Mouse (Mus musculus) frontal cortex, postnatal 36 days (tissue): ENCODE measurements around the gene Dusp15.
A peak's percentile ranks its signal among the peaks of the same experiment; 100 is the strongest.

Experiments used
- DNase-seq, 2 experiments: peaks; one replicate each; pipeline ENCODE4 v3.0.0; 2022; ENCODE audit warnings: low spot score in 2 of 2

The Dusp15 gene

DNA sequence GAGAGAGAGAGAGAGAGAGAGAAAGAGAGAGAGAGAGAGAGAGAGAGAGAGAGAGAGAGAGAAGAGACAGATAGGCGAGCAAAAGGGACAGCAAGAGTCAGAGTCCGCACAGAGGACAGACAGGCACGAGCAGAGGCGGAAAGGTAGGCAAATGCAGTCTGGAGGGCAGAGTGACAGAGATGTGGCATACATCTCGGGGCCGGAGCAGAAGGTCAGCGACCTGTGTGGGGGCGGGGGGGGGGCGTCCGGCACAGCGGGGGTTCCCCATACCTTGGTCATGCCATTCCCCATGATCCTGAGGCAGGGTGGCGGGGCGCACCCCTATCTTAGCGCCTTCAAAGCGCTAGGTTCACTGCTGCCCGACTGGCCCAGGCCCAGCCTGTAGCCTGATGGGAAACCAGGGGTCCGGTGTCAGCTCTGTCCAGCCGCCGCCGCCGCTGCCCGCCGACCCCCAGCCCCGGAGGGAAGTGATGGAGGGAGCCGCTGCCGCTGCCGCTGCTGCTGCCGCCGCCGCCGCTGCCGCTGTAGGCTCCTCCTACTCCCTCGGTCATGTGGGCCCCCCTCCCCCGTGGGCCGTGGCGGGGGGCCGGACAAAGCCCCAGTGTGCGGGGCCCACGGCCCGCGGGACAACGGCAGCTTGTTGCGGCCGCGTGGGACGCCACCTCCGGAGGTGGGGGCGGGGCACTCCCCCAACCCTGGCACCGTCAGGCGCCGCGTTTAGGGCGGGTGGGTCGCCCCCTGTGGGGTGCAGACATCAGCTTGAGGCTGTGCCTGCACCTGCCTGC lies at the start of gene Dusp15:
TSS of gene Dusp15 (minus strand) at position 634 of the 785 bp plus-strand sequence.
- DNase-seq = peak; percentile 67 to 70

DNA sequence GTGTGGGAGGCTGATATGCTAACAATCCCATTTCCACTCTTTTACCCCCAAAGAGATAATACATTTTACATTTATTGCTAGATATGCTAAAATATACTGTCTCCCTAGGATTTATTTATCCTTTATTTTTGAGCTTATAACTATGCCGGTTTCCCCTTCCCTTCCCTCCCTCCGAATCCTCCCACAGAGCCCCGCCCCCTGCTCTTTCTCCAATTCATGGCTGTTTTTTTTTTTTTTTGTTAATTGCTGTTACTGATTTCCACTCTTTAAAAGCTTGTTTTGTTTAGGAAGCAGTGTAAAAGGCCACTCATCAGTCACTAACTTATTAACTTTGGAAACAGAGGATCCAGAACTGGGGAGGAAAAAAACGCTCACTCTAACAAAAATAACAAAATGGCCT lies 45.5 kb upstream of the Dusp15 start:
- no peak for DNase-seq

DNA sequence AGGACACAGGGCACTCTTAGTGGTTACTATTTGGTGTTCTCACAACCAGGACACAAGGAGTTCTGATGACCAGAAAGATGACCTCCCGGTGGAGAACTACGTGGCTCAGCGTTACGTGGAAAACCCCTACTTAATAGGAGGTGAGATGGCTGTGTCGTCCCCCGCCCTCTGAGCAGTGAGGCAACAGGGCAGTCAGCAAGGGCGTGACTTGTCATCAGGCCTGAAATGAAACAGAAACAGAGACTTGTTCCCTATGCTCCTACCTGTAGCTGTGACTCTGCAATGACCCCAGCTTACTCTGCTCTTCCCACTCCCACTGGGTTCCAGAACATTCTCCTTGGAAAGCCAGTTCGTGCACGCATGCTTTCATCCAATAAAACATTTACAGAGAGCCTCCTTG lies 40.0 kb upstream of the Dusp15 start:
- no peak for DNase-seq

DNA sequence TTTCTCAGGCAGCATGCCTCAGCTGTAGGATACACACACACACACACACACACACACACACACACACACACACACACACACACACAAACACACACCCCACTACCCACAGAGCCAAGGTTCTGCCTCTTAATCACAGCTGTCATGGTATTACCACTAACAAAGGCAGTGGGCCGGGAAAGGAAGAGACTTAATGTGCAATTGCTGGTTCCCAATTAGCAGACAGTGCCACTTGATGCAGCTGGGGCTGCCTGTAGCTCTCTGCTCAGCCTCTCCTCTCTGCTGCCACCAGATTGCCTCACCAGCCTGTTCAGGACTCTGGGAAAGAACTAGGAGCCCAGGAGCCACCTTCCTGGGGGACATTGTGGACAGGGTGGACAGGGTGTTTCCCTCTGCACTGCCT lies 34.1 kb upstream of the Dusp15 start:
- no peak for DNase-seq

DNA sequence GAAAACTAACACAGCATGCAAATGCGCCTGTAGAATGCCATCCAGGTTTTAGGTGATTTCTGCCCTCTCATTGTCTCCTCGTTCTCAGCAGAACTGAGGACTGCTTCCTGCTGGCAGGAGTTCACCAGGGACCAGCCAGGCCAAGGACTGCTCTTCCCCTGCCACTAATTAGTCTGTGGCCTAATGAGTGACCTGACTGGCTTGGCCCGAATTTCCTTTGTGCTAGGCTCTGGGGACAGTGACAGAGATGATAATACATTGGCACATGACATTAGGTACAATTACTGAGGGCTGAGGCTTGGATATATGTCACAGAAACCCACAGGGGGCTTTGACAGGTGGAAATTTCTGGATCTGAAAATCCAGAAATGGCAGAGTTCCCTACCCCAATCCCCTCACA lies 25.5 kb upstream of the Dusp15 start:
- DNase-seq = no peak

DNA sequence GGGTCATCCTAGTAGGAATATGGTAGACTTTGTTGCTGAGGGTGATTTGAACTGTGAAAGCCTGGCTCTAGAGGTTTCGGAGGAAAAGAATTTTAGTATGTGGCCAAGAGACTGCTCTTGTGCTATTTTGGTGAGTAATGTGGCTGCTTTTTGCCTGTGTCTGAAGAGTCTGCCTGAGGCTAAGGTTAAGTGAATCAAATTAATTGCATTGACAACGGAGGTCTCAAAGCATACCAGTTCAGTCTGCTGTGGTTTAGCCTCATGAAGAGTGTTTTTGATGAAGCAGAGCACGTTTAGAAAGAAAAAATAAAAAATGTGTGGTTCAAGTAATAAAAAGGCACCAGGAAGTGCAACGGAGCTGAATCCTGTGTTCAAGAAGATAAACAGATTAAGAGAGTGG lies 14.1 kb upstream of the Dusp15 start:
- no peak for DNase-seq

DNA sequence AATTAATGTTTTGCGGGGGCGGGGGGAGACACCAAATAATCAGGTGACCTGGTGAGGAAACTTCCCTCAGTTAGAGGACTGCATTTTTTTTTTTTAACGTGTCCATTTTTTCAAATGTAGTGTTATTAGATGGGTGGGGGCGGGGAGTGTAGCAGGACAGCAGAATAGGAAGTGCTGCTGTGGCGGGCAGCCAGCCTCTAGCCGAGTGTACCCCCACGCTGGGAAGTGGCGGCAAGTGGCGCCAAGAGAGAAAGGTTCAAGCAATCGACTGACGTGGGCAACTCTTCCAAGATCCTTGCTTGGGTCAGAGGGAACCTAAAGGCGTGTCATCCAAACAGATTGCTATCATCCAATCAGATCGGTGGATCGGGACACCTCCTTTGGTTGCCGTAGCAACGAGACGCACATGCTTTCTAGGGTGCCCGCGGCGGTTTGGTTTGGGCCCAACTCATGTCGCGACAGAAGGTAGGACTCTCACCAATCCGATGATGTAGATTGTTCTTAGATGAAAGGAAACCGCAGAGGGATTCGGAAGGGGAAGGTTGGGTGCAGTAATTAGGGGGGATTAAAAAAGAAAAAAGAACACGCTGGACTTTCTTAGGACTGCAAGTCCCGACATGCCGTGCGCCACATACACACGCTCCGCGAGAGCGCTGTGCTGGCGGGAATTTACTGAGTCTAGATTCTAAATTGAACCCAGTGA lies 10.7 kb upstream of the Dusp15 start, which contains the start of gene Ttll9:
TSS of gene Ttll9 (plus strand) at position 395 of the 703 bp plus-strand sequence.
- DNase-seq = peak; percentile 80 to 92

DNA sequence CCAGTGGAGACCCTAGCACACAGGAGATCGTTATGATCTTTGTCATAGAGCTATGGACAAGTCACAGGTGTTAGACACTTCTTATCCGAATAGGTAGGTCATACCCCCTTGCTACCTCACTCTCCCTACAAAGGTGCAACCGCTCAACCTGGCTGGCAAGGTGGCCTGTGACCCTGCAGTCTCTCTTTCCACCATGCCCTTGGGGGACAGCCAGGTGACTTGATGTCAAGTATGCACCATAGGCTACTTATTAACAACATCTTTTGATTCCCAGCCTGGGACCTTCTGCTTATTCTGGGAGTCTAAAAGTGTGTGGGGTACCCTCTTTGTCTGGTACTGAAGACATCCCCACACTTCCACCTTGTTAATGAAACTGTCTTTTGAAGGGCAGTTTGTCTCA lies 6.6 kb upstream of the Dusp15 start:
- no peak for DNase-seq

DNA sequence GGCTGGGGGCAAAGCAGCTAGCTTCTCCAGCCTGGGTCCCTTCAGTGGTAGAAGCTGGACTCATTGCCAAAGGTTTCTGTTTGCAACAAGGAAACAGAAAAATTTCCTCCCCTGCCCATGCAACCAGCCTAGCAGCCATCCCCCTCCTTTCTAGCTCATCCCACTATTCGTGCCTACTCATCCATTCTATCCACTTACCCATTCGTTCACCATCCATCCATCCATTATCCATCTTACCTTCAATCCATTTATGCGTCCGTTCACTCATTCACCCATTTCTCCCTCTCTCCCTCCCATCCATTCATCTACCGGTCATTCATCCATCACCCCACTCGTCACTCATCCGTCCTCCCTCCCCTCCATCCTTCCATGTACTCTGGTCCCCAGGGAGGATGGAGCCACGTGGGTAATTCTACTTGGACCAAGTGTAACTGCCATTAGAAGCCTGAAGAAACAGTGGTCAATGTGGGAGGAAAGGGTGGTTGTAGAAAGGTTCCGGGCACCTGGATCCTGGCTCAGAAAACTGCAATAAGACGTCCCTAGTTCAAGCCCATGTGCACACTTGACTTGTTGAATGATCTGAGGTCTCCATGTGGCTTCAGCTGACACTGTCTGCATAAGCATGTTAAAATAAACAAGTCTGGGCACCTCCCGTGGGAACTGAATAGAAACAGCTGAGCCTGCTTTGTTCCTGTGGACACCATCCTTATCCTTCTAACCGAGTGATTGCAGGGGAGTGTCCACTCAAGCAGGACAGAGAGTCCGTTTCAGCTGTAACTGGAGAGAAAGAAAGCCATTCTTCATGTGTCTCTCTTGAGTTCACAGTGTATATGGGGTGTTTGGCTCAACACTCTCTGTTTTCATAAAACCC lies 587 bp upstream of the Dusp15 start:
- DNase-seq = no peak

DNA sequence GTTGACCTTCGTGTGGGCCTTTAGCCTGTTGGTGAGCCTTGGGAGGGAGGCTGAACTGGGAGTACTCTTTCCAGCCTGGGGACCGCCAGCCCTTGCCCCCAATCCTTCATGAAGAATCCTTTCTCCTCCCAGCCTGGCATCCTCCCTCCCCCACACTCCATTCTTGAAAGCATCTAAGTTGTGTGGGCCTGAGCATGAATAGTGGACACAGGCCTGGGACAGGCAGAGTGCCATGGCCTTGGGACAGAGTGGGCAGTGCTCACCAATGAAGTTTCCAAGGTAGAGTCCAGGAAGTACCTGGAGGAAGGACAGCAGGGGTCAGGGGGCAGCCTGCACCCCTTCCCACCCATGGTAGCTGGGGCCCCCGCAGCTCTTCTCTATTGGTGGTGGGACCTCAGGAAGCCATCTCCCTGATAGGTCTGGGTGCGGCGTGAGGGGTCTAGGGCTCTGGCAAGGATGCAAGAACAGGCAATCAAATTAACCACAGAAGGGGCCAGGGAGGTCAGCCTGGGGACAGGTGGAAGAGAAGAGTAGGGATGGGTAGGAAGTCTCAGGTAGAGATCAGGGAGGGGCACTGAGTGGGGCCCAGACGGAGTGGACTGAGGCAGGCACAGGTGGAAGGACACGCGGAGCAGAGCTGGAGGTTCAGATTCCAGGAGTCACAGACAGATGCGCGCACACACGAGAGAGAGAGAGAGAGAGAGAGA lies 987 bp downstream of the Dusp15 start:
- no peak for DNase-seq

DNA sequence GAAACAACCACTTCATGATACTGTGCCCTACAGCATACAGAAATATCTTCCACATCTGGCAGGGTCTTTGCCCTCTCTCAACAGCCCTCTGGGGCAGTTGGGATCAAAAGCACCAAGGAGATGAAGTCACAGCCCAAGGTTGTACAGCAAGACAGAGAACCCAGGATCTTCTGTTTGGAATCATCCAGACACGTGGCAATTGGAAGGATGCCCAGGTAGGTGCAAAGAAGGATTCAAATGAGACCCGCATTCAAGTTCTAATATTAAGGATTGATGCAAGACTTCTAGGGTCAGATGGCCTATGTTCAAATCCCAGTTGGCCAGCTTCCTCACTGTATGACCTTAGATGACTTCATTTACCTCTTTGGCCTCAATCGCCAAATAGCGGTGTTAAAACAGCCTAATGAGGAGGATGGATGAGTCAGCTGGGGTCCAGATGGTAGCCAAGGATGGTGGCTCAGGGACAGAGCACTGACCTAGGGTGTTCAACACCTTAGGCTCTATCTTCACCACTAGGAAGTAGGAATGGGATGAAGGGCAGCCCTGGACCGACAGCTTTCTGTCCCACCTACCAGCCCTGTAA lies 3.0 kb downstream of the Dusp15 start:
- no peak for DNase-seq

DNA sequence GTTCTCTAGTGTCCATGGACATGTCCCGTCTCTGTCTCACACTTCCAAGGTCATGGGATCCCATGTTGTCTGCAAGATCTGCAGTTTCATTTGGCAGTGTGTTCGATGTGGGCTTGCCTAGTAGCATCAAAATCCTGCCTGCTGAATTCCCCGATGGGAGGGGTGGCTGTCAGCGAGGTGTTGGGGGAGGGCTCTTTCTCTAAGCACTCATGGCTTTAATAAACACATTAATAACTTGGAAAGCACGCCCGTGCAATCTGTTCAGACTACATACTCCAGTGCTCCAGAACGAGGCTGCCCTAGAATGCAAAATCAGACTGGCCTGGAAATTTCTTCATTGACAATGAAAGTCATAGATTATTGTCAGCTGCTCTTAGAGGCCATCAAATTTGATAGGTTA lies 4.4 kb downstream of the Dusp15 start:
- no peak for DNase-seq

DNA sequence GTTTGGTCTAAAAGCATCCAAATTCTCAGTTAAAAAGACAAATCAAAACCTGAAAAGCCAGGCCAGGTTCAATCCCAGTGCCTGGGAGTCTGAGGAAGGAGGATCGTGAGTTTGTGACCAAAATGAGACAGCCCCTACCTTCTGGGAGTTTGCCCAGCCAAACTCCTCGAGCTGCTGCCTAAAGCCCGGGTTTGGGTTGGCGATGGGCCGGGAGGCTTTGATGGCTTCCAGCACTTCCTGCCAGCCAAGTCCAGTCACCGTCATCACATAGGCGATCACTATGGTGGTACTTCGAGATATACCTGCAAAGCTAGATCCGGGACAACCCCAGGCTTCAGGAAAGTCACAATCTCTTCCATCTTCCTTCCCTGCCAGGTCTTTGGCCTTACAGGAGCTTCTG lies 7.5 kb downstream of the Dusp15 start:
- no peak for DNase-seq

DNA sequence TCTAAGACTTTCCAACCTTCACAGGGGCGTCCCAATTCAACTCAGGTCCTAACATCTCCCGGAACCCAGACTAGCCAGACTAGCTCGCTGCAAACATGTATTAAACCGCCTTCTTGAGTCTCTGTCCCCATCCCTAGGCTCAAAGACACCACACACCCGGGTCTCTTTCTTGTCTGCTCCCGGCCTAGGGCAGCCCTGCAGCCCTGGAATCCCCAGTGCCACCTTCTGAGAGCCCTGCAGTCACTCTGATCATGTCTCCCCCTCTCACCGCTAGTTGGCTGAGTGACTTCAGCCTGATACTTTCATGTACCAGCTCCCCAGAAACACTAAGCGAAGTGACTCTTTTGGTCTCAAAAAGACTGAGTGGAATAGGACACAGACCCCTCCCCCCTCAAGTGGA lies 7.9 kb downstream of the Dusp15 start:
- DNase-seq = no peak

DNA sequence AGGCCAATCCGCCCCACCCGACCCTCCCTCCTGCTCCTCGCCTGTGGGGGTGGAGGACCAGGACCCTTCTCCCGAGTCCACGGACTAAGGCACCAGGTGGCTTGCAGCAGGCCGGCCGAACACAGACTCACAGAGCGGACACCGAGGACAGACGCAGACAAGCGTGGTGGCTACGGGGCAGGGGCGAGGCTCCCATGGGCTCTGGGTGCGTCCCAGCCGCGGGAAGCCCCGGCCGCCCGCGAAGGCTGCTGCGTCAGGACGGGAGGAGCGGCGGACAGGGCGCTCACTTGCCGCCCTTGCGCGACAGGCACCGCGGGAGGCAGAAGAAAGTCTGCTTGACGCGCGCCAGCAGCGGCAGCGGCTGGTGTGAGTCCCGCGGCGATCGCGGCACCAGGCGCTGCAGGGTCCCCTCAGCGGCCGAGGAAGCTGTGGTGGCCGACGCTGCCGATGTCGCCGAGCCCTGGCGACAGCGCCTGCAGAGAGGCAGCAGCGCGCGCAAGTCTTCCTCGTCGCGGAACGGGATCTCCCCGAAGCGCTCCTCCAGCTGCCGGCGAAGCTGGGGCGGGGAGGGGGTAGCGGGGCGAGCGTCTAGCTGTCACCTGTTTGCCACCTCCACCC lies 8.5 kb downstream of the Dusp15 start:
- no peak for DNase-seq

DNA sequence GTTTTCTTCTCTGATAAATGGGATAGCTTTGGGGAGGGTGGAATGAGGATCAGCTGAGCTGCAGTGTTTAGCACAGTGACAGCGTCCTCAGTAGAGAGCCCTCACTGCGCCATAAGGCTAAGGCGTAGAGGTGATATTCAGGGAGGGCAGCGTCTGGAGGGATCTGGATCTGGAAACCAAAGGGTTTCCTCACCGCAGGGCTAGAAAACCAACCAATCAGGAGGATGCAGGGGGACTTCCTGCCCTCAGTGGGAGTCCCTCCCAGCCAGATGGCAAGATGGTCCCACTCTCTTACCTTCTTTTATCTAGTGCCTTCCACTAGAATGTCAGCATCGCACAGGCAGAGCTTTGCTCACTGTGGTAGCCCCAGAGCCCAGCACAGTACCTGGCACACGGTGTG lies 9.7 kb downstream of the Dusp15 start:
- no peak for DNase-seq

DNA sequence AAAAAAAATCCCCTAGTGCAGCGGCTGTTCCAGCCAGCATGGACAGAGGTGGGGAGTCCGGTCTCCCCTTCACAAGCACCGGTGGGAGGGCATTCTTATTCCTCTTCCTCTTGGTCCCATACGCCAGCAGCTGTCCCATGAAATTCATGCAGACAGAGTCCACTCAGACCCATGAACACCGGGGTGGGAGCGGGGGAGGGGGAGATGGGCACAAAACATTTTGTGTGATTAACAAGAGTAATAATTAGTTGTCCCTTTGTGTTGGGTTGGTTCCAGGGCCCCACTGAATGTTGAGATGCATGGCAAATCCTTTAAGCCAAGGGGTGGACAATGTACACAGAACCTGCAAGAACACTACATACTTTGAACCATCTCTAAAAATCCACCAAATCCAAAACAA lies 10.4 kb downstream of the Dusp15 start:
- DNase-seq = no peak

DNA sequence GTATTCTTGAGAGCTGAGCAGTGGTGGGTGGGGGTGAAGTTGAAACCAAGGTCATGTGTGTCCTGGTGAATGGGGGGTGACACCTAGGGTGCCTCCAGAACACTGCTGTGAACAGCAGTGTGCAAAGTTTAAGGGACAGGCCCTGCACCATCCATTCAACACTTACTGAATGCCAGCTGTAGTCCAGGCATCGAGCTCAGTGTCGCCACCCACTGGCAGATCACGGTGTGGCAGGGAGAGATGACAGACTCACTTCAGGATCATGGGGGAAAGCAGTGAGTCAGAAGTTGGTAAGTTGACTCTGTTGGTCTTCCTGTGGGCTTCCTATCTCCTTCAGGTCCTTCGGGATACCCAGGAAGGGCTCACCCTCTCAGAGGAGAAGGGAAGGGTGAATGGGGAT lies 11.7 kb downstream of the Dusp15 start:
- DNase-seq = peak in 1 of 2 experiments; percentile 54

DNA sequence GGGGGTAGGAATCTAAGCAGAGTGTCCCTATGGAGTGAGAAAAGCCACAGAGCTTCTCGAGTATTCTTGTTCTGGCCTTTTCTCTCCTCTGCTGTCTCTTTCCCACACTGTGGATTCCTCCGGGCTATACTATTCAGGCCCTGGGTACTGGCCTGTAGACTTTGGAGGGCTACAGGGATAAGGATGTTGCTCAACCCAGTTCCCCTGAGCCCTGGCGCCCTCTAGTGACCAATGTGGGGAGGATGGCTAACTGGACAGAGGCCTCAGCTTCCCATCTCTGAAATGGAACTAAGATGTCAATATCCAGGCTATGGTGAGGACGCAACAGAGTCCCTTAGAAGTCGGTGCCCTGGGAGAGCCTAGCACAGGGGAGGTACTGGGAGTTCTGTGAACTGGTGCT lies 17.9 kb downstream of the Dusp15 start:
- peak; percentile 38 to 39 for DNase-seq

DNA sequence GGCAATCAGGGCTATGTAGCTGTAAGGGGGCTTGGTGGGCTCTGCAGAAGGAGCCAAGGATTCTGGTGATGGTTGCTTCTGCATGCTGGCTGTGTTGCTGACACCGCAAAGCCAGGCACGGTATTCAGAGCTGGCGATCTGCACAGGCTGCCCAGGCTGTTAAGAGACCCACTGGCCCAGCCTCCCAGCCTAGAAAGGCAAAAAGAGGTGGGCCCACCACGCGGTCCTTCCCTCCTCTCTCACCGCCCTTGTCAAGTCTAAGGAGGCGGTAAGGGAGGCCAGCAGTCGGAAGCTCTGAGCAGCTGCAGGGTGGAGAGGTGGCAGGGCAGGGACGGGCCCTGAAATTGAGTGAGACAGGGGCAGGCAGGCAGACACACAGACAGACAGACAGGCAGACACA lies 18.4 kb downstream of the Dusp15 start, which contains the start of gene Foxs1:
TSS of gene Foxs1 (minus strand) at position 161 of the 400 bp plus-strand sequence.
- DNase-seq = no peak
